Mouse (Mus musculus) embryonic fibroblast, embryonic 13.5 days (primary cell): Measurements from ENCODE around the gene Trappc13.

Experiments used
- CTCF ChIP-seq: IDR thresholded peaks from 2 replicates; pipeline ENCODE4 v1.5.1; 2011; ENCODE audit warnings: mild to moderate bottlenecking, control low read depth, low read length, moderate library complexity, borderline replicate concordance; ENCODE audit not compliant: insufficient read depth
- POLR2A ChIP-seq: IDR thresholded peaks from 2 replicates; pipeline ENCODE4 v1.6.1; 2011; ENCODE audit warnings: low read depth, mild to moderate bottlenecking, control low read depth, low read length, moderate library complexity

DNA sequence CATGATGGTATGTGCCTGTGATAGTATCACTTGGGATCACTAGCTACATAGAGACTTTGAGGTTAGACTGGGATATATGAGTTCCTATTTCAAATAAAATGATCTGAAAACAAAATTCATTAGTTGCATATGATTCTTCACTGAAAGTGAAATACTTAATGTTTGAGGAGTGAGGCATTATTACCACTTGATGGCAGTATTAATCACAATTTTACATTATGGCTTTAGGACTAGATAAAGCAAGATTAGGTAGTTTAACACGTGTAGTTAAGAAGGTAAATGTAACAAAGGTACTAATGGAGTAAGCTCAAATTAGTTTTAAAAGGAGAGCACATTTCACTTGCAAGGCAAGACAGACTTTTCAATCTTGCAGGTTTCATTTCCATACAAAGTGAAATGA is 26.0 kb upstream of the Trappc13 start:
- TF ChIP-seq CTCF = no peak
- no peak for TF ChIP-seq POLR2A
